Mouse (Mus musculus): Measurements from ENCODE around the gene Zfp629.

Zfp629 gene

GRCm38 (mm10) chr7:127614511-127614890 lies 1.1 kb downstream of the Zfp629 start:
- DNase-seq (ENCODE audit: low spot score) = peak; percentile 44

GRCm38 (mm10) chr7:127614091-127614490 lies 1.5 kb downstream of the Zfp629 start:
- DNase-seq (ENCODE audit: low spot score) = no peak

- no peak for DNase-seq (ENCODE audit: low spot score)
These were observed 2.1 kb downstream of the Zfp629 start for GRCm38 (mm10) chr7:127613501-127613900.

GRCm38 (mm10) chr7:127611561-127611960 lies 4.0 kb downstream of the Zfp629 start:
- DNase-seq (ENCODE audit: low spot score) = no peak

GRCm38 (mm10) chr7:127611011-127611410 lies 4.6 kb downstream of the Zfp629 start:
- no peak for DNase-seq (ENCODE audit: low spot score)

- DNase-seq (ENCODE audit: low spot score) = no peak
These were observed 8.4 kb downstream of the Zfp629 start for GRCm38 (mm10) chr7:127607150-127607549.

- DNase-seq (ENCODE audit: low spot score) = no peak
These were observed 11.3 kb downstream of the Zfp629 start for GRCm38 (mm10) chr7:127604256-127604655.

- DNase-seq (ENCODE audit: low spot score) = no peak
These were observed 12.7 kb downstream of the Zfp629 start for GRCm38 (mm10) chr7:127602903-127603302.

GRCm38 (mm10) chr7:127601735-127602134 lies 13.9 kb downstream of the Zfp629 start:
- DNase-seq (ENCODE audit: low spot score) = no peak

GRCm38 (mm10) chr7:127600612-127601011 lies 15.0 kb downstream of the Zfp629 start:
- no peak for DNase-seq (ENCODE audit: low spot score)

- no peak for DNase-seq (ENCODE audit: low spot score)
These were observed 18.9 kb downstream of the Zfp629 start for GRCm38 (mm10) chr7:127596747-127597146.

GRCm38 (mm10) chr7:127592575-127592974 lies 23.0 kb downstream of the Zfp629 start:
- no peak for DNase-seq (ENCODE audit: low spot score)

- DNase-seq (ENCODE audit: low spot score) = no peak
These were observed 24.5 kb downstream of the Zfp629 start for GRCm38 (mm10) chr7:127591108-127591507.

GRCm38 (mm10) chr7:127589637-127590036 lies 26.0 kb downstream of the Zfp629 start:
- DNase-seq (ENCODE audit: low spot score) = no peak

GRCm38 (mm10) chr7:127588901-127589300 lies 26.7 kb downstream of the Zfp629 start:
- DNase-seq (ENCODE audit: low spot score) = no peak

- peak; percentile 84 for DNase-seq (ENCODE audit: low spot score)
These were observed 27.4 kb downstream of the Zfp629 start, which contains the start of the genes Ccdc189 and Rnf40 for GRCm38 (mm10) chr7:127588011-127588871. Ccdc189 (minus strand) TSS chr7:127588595. Rnf40 (plus strand) TSS chr7:127588767.

GRCm38 (mm10) chr7:127587196-127587595 lies 28.4 kb downstream of the Zfp629 start:
- DNase-seq (ENCODE audit: low spot score) = no peak

GRCm38 (mm10) chr7:127586149-127586548 lies 29.4 kb downstream of the Zfp629 start:
- no peak for DNase-seq (ENCODE audit: low spot score)

GRCm38 (mm10) chr7:127585031-127585430 lies 30.6 kb downstream of the Zfp629 start:
- DNase-seq (ENCODE audit: low spot score) = no peak

GRCm38 (mm10) chr7:127583260-127583659 lies 32.3 kb downstream of the Zfp629 start:
- no peak for DNase-seq (ENCODE audit: low spot score)

GRCm38 (mm10) chr7:127574115-127574514 lies 41.5 kb downstream of the Zfp629 start:
- DNase-seq (ENCODE audit: low spot score) = no peak

- DNase-seq (ENCODE audit: low spot score) = no peak
These were observed 42.0 kb downstream of the Zfp629 start for GRCm38 (mm10) chr7:127573503-127574008.

GRCm38 (mm10) chr7:127572895-127573471 lies 42.6 kb downstream of the Zfp629 start, which contains the start of gene Phkg2:
Phkg2 (plus strand) TSS chr7:127573340.
- peak; percentile 82 for DNase-seq (ENCODE audit: low spot score)
